Mouse (Mus musculus) bone marrow macrophage, adult 2 months (primary cell): Measurements from ENCODE around the gene Col4a5. TPM values are rescaled to one million over a fixed set of nuclear protein-coding genes. Genes with fewer than 3 reads are reported as not detected.

Experiments
- H3K27ac ChIP-seq: 2 replicates; pipeline ENCODE4 v1.5.1; 2012; ENCODE audit warnings: low read depth, low read length; ENCODE audit not compliant: insufficient read depth
- H3K4me1 ChIP-seq: 2 replicates; pipeline ENCODE4 v1.6.1; 2012; ENCODE audit warnings: low read length; ENCODE audit not compliant: control insufficient read depth, insufficient read depth
- H3K4me3 ChIP-seq: 2 replicates; pipeline ENCODE4 v1.5.1; 2012; ENCODE audit warnings: mild to moderate bottlenecking, low read length, moderate library complexity; ENCODE audit not compliant: insufficient read depth
- CTCF ChIP-seq: IDR thresholded peaks from 2 replicates; pipeline ENCODE4 v1.5.1; 2012; ENCODE audit warnings: low read depth, mild to moderate bottlenecking, low read length, moderate library complexity
- POLR2A ChIP-seq: IDR thresholded peaks from 2 replicates; pipeline ENCODE4 v1.6.1; 2012; ENCODE audit warnings: mild to moderate bottlenecking, low read depth, low read length, borderline replicate concordance
- polyA plus RNA-seq: library from polyadenylated mRNA; stranded (reverse); fragments of >200 nt; gene quantifications from 2 replicates; pipeline ENCODE4 v1.2.4, GENCODE M21; 2012; ENCODE audit not compliant: missing spikeins, insufficient read depth, insufficient read length

Gene Col4a5
- polyA plus RNA-seq, 1 experiment, result 7.9 TPM

- no peak overlapping the region for H3K4me3 ChIP-seq
- H3K27ac ChIP-seq, result no peak overlapping the region
- no peak for TF ChIP-seq CTCF
- no peak for TF ChIP-seq POLR2A
- H3K4me1 ChIP-seq, result no peaks in the 10 kb centered on the region
These were observed 115.1 kb downstream of the Col4a5 start for GRCm38 (mm10) chrX:141590242-141590641.

GRCm38 (mm10) chrX:141721725-141722124, 246.5 kb downstream of the Col4a5 start:
- Histone ChIP-seq H3K4me1 (no peaks in the 10 kb centered on the region), H3K4me3 (peak overlapping the region; percentile 33), H3K27ac (no peak overlapping the region)
- no peak for TF ChIP-seq CTCF
- TF ChIP-seq POLR2A, result no peak

GRCm38 (mm10) chrX:141723936-141724335, 248.8 kb downstream of the Col4a5 start:
- no peak overlapping the region for H3K4me3 ChIP-seq
- no peaks in the 10 kb centered on the region for H3K4me1 ChIP-seq
- TF ChIP-seq CTCF (no peak), POLR2A (no peak)
- H3K27ac ChIP-seq, result no peak overlapping the region

GRCm38 (mm10) chrX:141724391-141724891, 249.3 kb downstream of the Col4a5 start:
- Histone ChIP-seq H3K27ac (no peak overlapping the region), H3K4me3 (peak overlapping the region; percentile 51), H3K4me1 (no peaks in the 10 kb centered on the region)
- TF ChIP-seq POLR2A (no peak), CTCF (no peak)

GRCm38 (mm10) chrX:141724937-141725918, 250.0 kb downstream of the Col4a5 start, which contains the start of gene Irs4:
TSS of gene Irs4 (minus strand) at chrX:141725263.
- Histone ChIP-seq H3K4me3 (peak within 1 kb of the TSS; percentile 51), H3K27ac (no peak within 1 kb of the TSS), H3K4me1 (no peaks in the 10 kb centered on the region)
- no peak for TF ChIP-seq POLR2A
- no peak for TF ChIP-seq CTCF

- TF ChIP-seq CTCF (no peak), POLR2A (no peak)
- no peak overlapping the region for H3K4me3 ChIP-seq
- H3K27ac ChIP-seq, result no peak overlapping the region
- H3K4me1 ChIP-seq, result no peaks in the 10 kb centered on the region
These were observed 254.4 kb downstream of the Col4a5 start for GRCm38 (mm10) chrX:141729570-141729969.

Other genes with a start within 250 kb of the Col4a5 start
- gene Col4a6, start 1.3 kb upstream of the Col4a5 start, polyA plus RNA-seq, result 0.20 and 0.39 TPM in 2 replicates
- gene Irs4, start 249.9 kb downstream of the Col4a5 start, polyA plus RNA-seq, result not detected in 2 replicates